Comparison of ENCODE assay signal across 8 mouse cellular contexts in the genomic region with DNA sequence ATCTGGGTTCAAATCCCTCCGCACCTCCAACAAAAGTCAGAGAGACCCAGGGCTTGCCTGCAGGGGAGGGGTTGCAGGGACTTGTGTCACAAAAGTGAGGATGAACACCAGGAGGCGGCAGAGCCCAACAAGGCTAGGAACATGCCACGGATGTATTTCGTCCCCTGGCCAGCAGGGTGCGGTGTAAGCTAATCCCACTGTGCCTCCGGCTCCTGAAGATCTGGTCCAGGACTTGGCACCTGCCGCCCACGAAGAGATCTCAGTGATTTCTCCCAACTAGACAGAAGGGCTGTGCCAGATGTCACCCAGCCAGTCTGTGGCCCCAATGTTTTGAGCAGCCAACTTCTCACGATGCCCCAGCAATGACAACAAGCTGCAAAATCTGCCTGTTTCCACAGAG. TPM values are rescaled to one million over a fixed set of nuclear protein-coding genes. Genes with fewer than 3 reads are reported as not detected.
A peak's percentile ranks its signal among the peaks of the same experiment; 100 is the strongest.
DNase-seq lines count a peak whose midpoint lies in the region.

No protein-coding gene starts in this region.

- H3K4me3 ChIP-seq in megakaryocyte, embryonic 14.5 days (replicated peaks): peak overlapping the region; percentile 87

- intact Hi-C loops in gastrocnemius, postnatal 14 days (cut with DNase I; ENCODE audit: low total_unique reads): no loop called here

- H3K9me3 ChIP-seq in megakaryocyte, embryonic 14.5 days: peaks cover 7% of the 10 kb centered on the region; the same call in 1 of the 2 replicates

- DNase-seq in adrenal gland, adult (ENCODE audit: inconsistent age in 2 of 2, low spot score in 1 of 2): peak; percentile 92 to 97
- peak; percentile 94 for DNase-seq in embryo, embryonic 10.5 days (ENCODE audit: low spot score)
- DNase-seq in gastrocnemius, postnatal 14 days: peak; percentile 84
- peak; percentile 94 for DNase-seq in induced T-regulatory cell, adult 2 months (ENCODE audit: low read depth)
- peak; percentile 88 to 90 for DNase-seq in left cerebral cortex, adult 8-10 months (ENCODE audit: low spot score in 2 of 2)
- peak; percentile 91 for DNase-seq in right cerebral cortex, postnatal 10 days (ENCODE audit: low spot score in 2 of 2)
- DNase-seq in urinary bladder, postnatal 14 days (ENCODE audit: low spot score): peak; percentile 88

- no peaks in the 10 kb centered on the region for H3K36me3 ChIP-seq in megakaryocyte, embryonic 14.5 days (replicated peaks; ENCODE audit: low read length)

- peaks cover 6% of the 10 kb centered on the region for H3K27me3 ChIP-seq in megakaryocyte, embryonic 14.5 days (replicated peaks)

- H3K4me1 ChIP-seq in megakaryocyte, embryonic 14.5 days: peaks cover 26% of the 10 kb centered on the region

RNA-seq across cellular contexts. Expression of gene Grhpr, which starts 7.7 kb away (rescaled TPM):
- 10 to 100 TPM; 35.3 to 35.6 TPM for total RNA-seq in gastrocnemius, postnatal 14 days (2021)
- total RNA-seq in left cerebral cortex, adult 8-10 months (2022): 10 to 100 TPM; 31.7 to 36.2 (median 33.1) TPM
- polyA plus RNA-seq in megakaryocyte, embryonic 14.5 days (2012; ENCODE audit: insufficient read depth, low replicate concordance): 37.4 and 99.0 TPM in 2 replicates

RNA-seq across cellular contexts. Expression of gene Zbtb5, which starts 38.8 kb away (rescaled TPM):
- 1 to 10 TPM; 4.0 to 6.0 TPM for total RNA-seq in gastrocnemius, postnatal 14 days (2021)
- 10 to 100 TPM in 1 of 4 experiments, 1 to 10 TPM in 3; 8.5 to 10.3 (median 9.5) TPM for total RNA-seq in left cerebral cortex, adult 8-10 months (2022)
- polyA plus RNA-seq in megakaryocyte, embryonic 14.5 days (2012; ENCODE audit: insufficient read depth, low replicate concordance): 0.89 TPM in 1 of 2 replicates, not detected in the other

RNA-seq across cellular contexts. Expression of gene Polr1e, which starts 44.9 kb away (rescaled TPM):
- total RNA-seq in gastrocnemius, postnatal 14 days (2021): 1 to 10 TPM; 3.9 to 6.6 TPM
- total RNA-seq in left cerebral cortex, adult 8-10 months (2022): 10 to 100 TPM in 3 of 4 experiments, 1 to 10 TPM in 1; 9.4 to 13.8 (median 12.4) TPM
- 2.7 TPM in 1 of 2 replicates, not detected in the other for polyA plus RNA-seq in megakaryocyte, embryonic 14.5 days (2012; ENCODE audit: insufficient read depth, low replicate concordance)

Comparison
In these comparisons a context has a peak if more than half of its experiments do, and no peak if none do; other contexts are left out.
1. Peak in every context shown above with its lines: DNase-seq and H3K4me3 ChIP-seq.